Mouse (Mus musculus) WW6 (cell line): ENCODE data around the gene Notum.

Experiments used
- DNase-seq: peaks from one replicate; pipeline ENCODE4 v3.0.0-alpha.2; 2013; ENCODE audit warnings: low read depth, low spot score

Notum gene

GRCm38 (mm10) chr11:120661076-120661460 is at the start of gene Notum:
Notum (minus strand) TSS chr11:120661175.
- DNase-seq = no peak

- no peak for DNase-seq
These were observed 49.7 kb upstream of the Notum start for GRCm38 (mm10) chr11:120710672-120711071.

GRCm38 (mm10) chr11:120709551-120709950 is 48.6 kb upstream of the Notum start:
- no peak for DNase-seq

GRCm38 (mm10) chr11:120707969-120708368 is 47.0 kb upstream of the Notum start:
- no peak for DNase-seq

- no peak for DNase-seq
These were observed 46.2 kb upstream of the Notum start for GRCm38 (mm10) chr11:120707225-120707624.

- DNase-seq = no peak
These were observed 45.1 kb upstream of the Notum start for GRCm38 (mm10) chr11:120706120-120706519.

- no peak for DNase-seq
These were observed 43.7 kb upstream of the Notum start for GRCm38 (mm10) chr11:120704486-120705325.

- no peak for DNase-seq
These were observed 42.9 kb upstream of the Notum start for GRCm38 (mm10) chr11:120703696-120704454.

GRCm38 (mm10) chr11:120697741-120698140 is 36.8 kb upstream of the Notum start:
- DNase-seq = no peak

- no peak for DNase-seq
These were observed 35.6 kb upstream of the Notum start for GRCm38 (mm10) chr11:120696568-120696967.

GRCm38 (mm10) chr11:120695641-120696040 is 34.7 kb upstream of the Notum start:
- no peak for DNase-seq

- DNase-seq = no peak
These were observed 34.2 kb upstream of the Notum start for GRCm38 (mm10) chr11:120695184-120695583.

- DNase-seq = no peak
These were observed 32.5 kb upstream of the Notum start for GRCm38 (mm10) chr11:120693461-120693860.

GRCm38 (mm10) chr11:120692471-120693011 is 31.6 kb upstream of the Notum start:
- DNase-seq = no peak

GRCm38 (mm10) chr11:120689365-120689764 is 28.4 kb upstream of the Notum start:
- DNase-seq = no peak

- DNase-seq = no peak
These were observed 25.8 kb upstream of the Notum start for GRCm38 (mm10) chr11:120686650-120687272.

- no peak for DNase-seq
These were observed 23.7 kb upstream of the Notum start for GRCm38 (mm10) chr11:120684660-120685059.

GRCm38 (mm10) chr11:120684086-120684485 is 23.1 kb upstream of the Notum start:
- no peak for DNase-seq

- DNase-seq = no peak
These were observed 22.6 kb upstream of the Notum start for GRCm38 (mm10) chr11:120683536-120683935.

- no peak for DNase-seq
These were observed 21.7 kb upstream of the Notum start for GRCm38 (mm10) chr11:120682683-120683082.

GRCm38 (mm10) chr11:120679909-120680308 is 18.9 kb upstream of the Notum start:
- DNase-seq = no peak

- DNase-seq = no peak
These were observed 16.0 kb upstream of the Notum start for GRCm38 (mm10) chr11:120676951-120677350.
